Mouse (Mus musculus) neural tube, embryonic 12.5 days (tissue): ENCODE results near the gene Slc2a9. TPM values are rescaled to one million over a fixed set of nuclear protein-coding genes. Genes with fewer than 3 reads are reported as not detected.

Experiments
- ATAC-seq: fragments of 200-750 bp; cut with Nextera tagmentation; 2 replicates; pipeline ENCODE4 v1.8.0; 2017; ENCODE audit warnings: low read depth, mild to moderate bottlenecking, moderate TSS enrichment, moderate library complexity; ENCODE audit not compliant: low FRiP score
- H3K27ac ChIP-seq: fragments of 300-500 bp; sonication (generic); 2 replicates; pipeline ENCODE4 v1.5.1; 2016
- H3K27me3 ChIP-seq: fragments of 300-500 bp; sonication (generic); replicated peaks from 2 replicates; pipeline ENCODE4 v1.6.1; 2016; ENCODE audit warnings: mild to moderate bottlenecking
- H3K36me3 ChIP-seq: fragments of 300-500 bp; sonication (generic); 2 replicates; pipeline ENCODE4 v1.6.1; 2016; ENCODE audit warnings: mild to moderate bottlenecking
- H3K4me1 ChIP-seq: fragments of 300-500 bp; sonication (generic); 2 replicates; pipeline ENCODE4 v1.6.1; 2016
- H3K4me2 ChIP-seq: fragments of 300-500 bp; sonication (generic); replicated peaks from 2 replicates; pipeline ENCODE4 v1.6.1; 2016; ENCODE audit warnings: mild to moderate bottlenecking
- H3K4me3 ChIP-seq: fragments of 300-500 bp; sonication (generic); 2 replicates; pipeline ENCODE4 v1.5.1; 2016
- H3K9ac ChIP-seq: fragments of 300-500 bp; sonication (generic); 2 replicates; pipeline ENCODE4 v1.6.1; 2016; ENCODE audit warnings: mild to moderate bottlenecking
- H3K9me3 ChIP-seq: fragments of 300-500 bp; sonication (generic); 2 replicates; pipeline ENCODE4 v1.6.1; 2016; ENCODE audit warnings: mild to moderate bottlenecking
- WGBS: fragments of 180-500 bp; shearing (Covaris S2); methylation state at CpG from one replicate; pipeline ENCODE4 v1.1.7; 2016; 5-methylcytosine and 5-hydroxymethylcytosine counted together
- polyA plus RNA-seq: library from polyadenylated mRNA; unstranded; fragments of >200 nt; fragmentation: Nextera tagmentation; extraction: Ambion mirVana; gene quantifications from 2 replicates; pipeline ENCODE4 v1.2.1, GENCODE M21; 2016

Slc2a9 gene
- 0.24 and 0.37 TPM in 2 replicates for polyA plus RNA-seq

GRCm38 (mm10) chr5:38502992-38503391 lies at the start of gene Slc2a9:
Gene Slc2a9, minus strand, starts transcription at chr5:38503143.
- no peaks in the 10 kb centered on the region for H3K36me3 ChIP-seq
- H3K4me3 ChIP-seq, result no peak within 1 kb of the TSS
- 89% methylated on average over 4 of the region's 4 CpGs for WGBS
- H3K9ac ChIP-seq, result no peak within 1 kb of the TSS
- H3K27me3 ChIP-seq, result no peaks in the 10 kb centered on the region
- no peaks in the 10 kb centered on the region for H3K4me1 ChIP-seq
- H3K9me3 ChIP-seq, result no peaks in the 10 kb centered on the region
- H3K4me2 ChIP-seq, result no peak within 1 kb of the TSS
- ATAC-seq, result no peak
- no peak within 1 kb of the TSS for H3K27ac ChIP-seq

- Histone ChIP-seq H3K27ac (no peak overlapping the region), H3K9me3 (no peaks in the 10 kb centered on the region), H3K4me3 (no peak overlapping the region), H3K4me2 (no peak overlapping the region), H3K36me3 (peaks cover 77% of the 10 kb centered on the region), H3K27me3 (no peaks in the 10 kb centered on the region), H3K4me1 (no peaks in the 10 kb centered on the region), H3K9ac (no peak overlapping the region)
- WGBS, result 89% methylated on average over 3 of the region's 3 CpGs
- ATAC-seq, result no peak
Observed at GRCm38 (mm10) chr5:38552615-38553014, 49.7 kb upstream of the Slc2a9 start.

GRCm38 (mm10) chr5:38550221-38550768 lies 47.4 kb upstream of the Slc2a9 start:
- Histone ChIP-seq H3K4me3 (no peak overlapping the region), H3K4me2 (no peak overlapping the region), H3K27ac (no peak overlapping the region), H3K9me3 (no peaks in the 10 kb centered on the region), H3K9ac (no peak overlapping the region), H3K4me1 (no peaks in the 10 kb centered on the region), H3K27me3 (no peaks in the 10 kb centered on the region), H3K36me3 (peaks cover 86% of the 10 kb centered on the region)
- no peak for ATAC-seq
- 96% methylated on average over 1 of the region's 1 CpGs for WGBS

- peaks cover 89% of the 10 kb centered on the region for H3K36me3 ChIP-seq
- no peak overlapping the region for H3K4me2 ChIP-seq
- H3K4me1 ChIP-seq, result no peaks in the 10 kb centered on the region
- 85% methylated on average over 3 of the region's 3 CpGs for WGBS
- no peak overlapping the region for H3K9ac ChIP-seq
- H3K4me3 ChIP-seq, result no peak overlapping the region
- no peaks in the 10 kb centered on the region for H3K27me3 ChIP-seq
- no peak overlapping the region for H3K27ac ChIP-seq
- H3K9me3 ChIP-seq, result no peaks in the 10 kb centered on the region
- no peak for ATAC-seq
Observed at GRCm38 (mm10) chr5:38549461-38549909, 46.5 kb upstream of the Slc2a9 start.

GRCm38 (mm10) chr5:38547375-38547774 lies 44.4 kb upstream of the Slc2a9 start:
- ATAC-seq, result no peak
- no peak overlapping the region for H3K4me2 ChIP-seq
- no peaks in the 10 kb centered on the region for H3K27me3 ChIP-seq
- no peak overlapping the region for H3K9ac ChIP-seq
- H3K4me3 ChIP-seq, result no peak overlapping the region
- no peak overlapping the region for H3K27ac ChIP-seq
- H3K9me3 ChIP-seq, result no peaks in the 10 kb centered on the region
- H3K36me3 ChIP-seq, result peaks cover 97% of the 10 kb centered on the region
- no peaks in the 10 kb centered on the region for H3K4me1 ChIP-seq
- WGBS, result 49% methylated on average over 6 of the region's 6 CpGs

GRCm38 (mm10) chr5:38544423-38545415 lies 41.8 kb upstream of the Slc2a9 start:
- Histone ChIP-seq H3K36me3 (peaks cover 99% of the 10 kb centered on the region), H3K4me2 (no peak overlapping the region), H3K4me3 (no peak overlapping the region), H3K9me3 (no peaks in the 10 kb centered on the region), H3K27ac (no peak overlapping the region), H3K27me3 (no peaks in the 10 kb centered on the region), H3K9ac (no peak overlapping the region), H3K4me1 (no peaks in the 10 kb centered on the region)
- ATAC-seq, result no peak
- WGBS, result 72% methylated on average over 5 of the region's 5 CpGs

GRCm38 (mm10) chr5:38543496-38544217 lies 40.7 kb upstream of the Slc2a9 start:
- Histone ChIP-seq H3K9me3 (no peaks in the 10 kb centered on the region), H3K9ac (no peak overlapping the region), H3K4me3 (no peak overlapping the region), H3K27me3 (no peaks in the 10 kb centered on the region), H3K4me2 (no peak overlapping the region), H3K36me3 (peaks cover 99% of the 10 kb centered on the region), H3K4me1 (no peaks in the 10 kb centered on the region), H3K27ac (no peak overlapping the region)
- ATAC-seq, result no peak
- WGBS, result 90% methylated on average over 4 of the region's 4 CpGs

GRCm38 (mm10) chr5:38541728-38542127 lies 38.8 kb upstream of the Slc2a9 start:
- H3K9ac ChIP-seq, result no peak overlapping the region
- no peak for ATAC-seq
- H3K27ac ChIP-seq, result no peak overlapping the region
- WGBS, result 96% methylated on average over 3 of the region's 3 CpGs
- no peaks in the 10 kb centered on the region for H3K4me1 ChIP-seq
- no peak overlapping the region for H3K4me2 ChIP-seq
- peaks cover 100% of the 10 kb centered on the region for H3K36me3 ChIP-seq
- H3K4me3 ChIP-seq, result no peak overlapping the region
- H3K27me3 ChIP-seq, result no peaks in the 10 kb centered on the region
- H3K9me3 ChIP-seq, result no peaks in the 10 kb centered on the region

- ATAC-seq, result no peak
- Histone ChIP-seq H3K4me3 (no peak overlapping the region), H3K4me2 (no peak overlapping the region), H3K9ac (no peak overlapping the region), H3K4me1 (no peaks in the 10 kb centered on the region), H3K27me3 (no peaks in the 10 kb centered on the region), H3K36me3 (peaks cover 100% of the 10 kb centered on the region), H3K9me3 (no peaks in the 10 kb centered on the region), H3K27ac (no peak overlapping the region)
- 89% methylated on average over 1 of the region's 1 CpGs for WGBS
Observed at GRCm38 (mm10) chr5:38540898-38541297, 38.0 kb upstream of the Slc2a9 start.

GRCm38 (mm10) chr5:38538508-38538907 lies 35.6 kb upstream of the Slc2a9 start:
- Histone ChIP-seq H3K36me3 (peaks cover 98% of the 10 kb centered on the region), H3K4me1 (no peaks in the 10 kb centered on the region), H3K9ac (no peak overlapping the region), H3K27me3 (no peaks in the 10 kb centered on the region), H3K9me3 (no peaks in the 10 kb centered on the region), H3K27ac (no peak overlapping the region), H3K4me3 (no peak overlapping the region), H3K4me2 (no peak overlapping the region)
- ATAC-seq, result no peak
- whole genome bisulfite sequencing, result 89% methylated on average over 8 of the region's 8 CpGs

GRCm38 (mm10) chr5:38537845-38538244 lies 34.9 kb upstream of the Slc2a9 start:
- whole genome bisulfite sequencing, result 91% methylated on average over 4 of the region's 4 CpGs
- Histone ChIP-seq H3K4me2 (no peak overlapping the region), H3K9me3 (no peaks in the 10 kb centered on the region), H3K27ac (no peak overlapping the region), H3K9ac (no peak overlapping the region), H3K4me1 (no peaks in the 10 kb centered on the region), H3K4me3 (no peak overlapping the region), H3K27me3 (no peaks in the 10 kb centered on the region), H3K36me3 (peaks cover 95% of the 10 kb centered on the region)
- ATAC-seq, result no peak

GRCm38 (mm10) chr5:38536822-38537221 lies 33.9 kb upstream of the Slc2a9 start:
- no peak overlapping the region for H3K9ac ChIP-seq
- 95% methylated on average over 3 of the region's 3 CpGs for WGBS
- no peaks in the 10 kb centered on the region for H3K27me3 ChIP-seq
- H3K27ac ChIP-seq, result no peak overlapping the region
- no peaks in the 10 kb centered on the region for H3K4me1 ChIP-seq
- H3K9me3 ChIP-seq, result no peaks in the 10 kb centered on the region
- no peak overlapping the region for H3K4me2 ChIP-seq
- peaks cover 95% of the 10 kb centered on the region for H3K36me3 ChIP-seq
- ATAC-seq, result no peak
- no peak overlapping the region for H3K4me3 ChIP-seq
